Mouse (Mus musculus) stomach, embryonic 16.5 days (tissue): ENCODE measurements at regions not wholly inside any gene's neighbourhood (a gene's known extent, or its start where the extent isn't known, plus 50 kb on each side); places are given as distances from the start of the nearest gene placed in this dataset.
"Not testable (repeated sequence)": the region's sequence is repeated elsewhere in the genome, so short reads cannot be mapped to it uniquely, and the experiment has no call there.

ENCODE experiments used
- ATAC-seq: fragments of 200-750 bp; cut with Nextera tagmentation; 2 replicates; pipeline ENCODE4 v1.8.0; 2017; ENCODE audit warnings: moderate number of reproducible peaks, moderate TSS enrichment; ENCODE audit not compliant: insufficient read depth, low FRiP score
- H3K27ac ChIP-seq: fragments of 300-500 bp; sonication (generic); 2 replicates; pipeline ENCODE4 v1.5.1; 2014; ENCODE audit warnings: low read length
- H3K27me3 ChIP-seq: fragments of 300-500 bp; sonication (generic); 2 replicates; pipeline ENCODE4 v1.6.1; 2014; ENCODE audit warnings: low read length, control low read depth, mixed read lengths; ENCODE audit not compliant: control insufficient read depth, insufficient read depth
- H3K36me3 ChIP-seq: fragments of 300-500 bp; sonication (generic); 2 replicates; pipeline ENCODE4 v1.6.1; 2014; ENCODE audit warnings: low read length; ENCODE audit not compliant: control insufficient read depth, insufficient read depth
- H3K4me1 ChIP-seq: fragments of 300-500 bp; sonication (generic); 2 replicates; pipeline ENCODE4 v1.6.1; 2014; ENCODE audit warnings: low read length, control low read depth, mixed read lengths; ENCODE audit not compliant: control insufficient read depth, insufficient read depth
- H3K4me2 ChIP-seq: fragments of 300-500 bp; sonication (generic); 2 replicates; pipeline ENCODE4 v1.6.1; 2014; ENCODE audit warnings: low read depth, low read length, mixed read lengths
- H3K4me3 ChIP-seq: fragments of 300-500 bp; sonication (generic); replicated peaks from 2 replicates; pipeline ENCODE4 v1.5.1; 2014; ENCODE audit warnings: mild to moderate bottlenecking, low read length
- H3K9ac ChIP-seq: fragments of 300-500 bp; sonication (generic); 2 replicates; pipeline ENCODE4 v1.6.1; 2014; ENCODE audit warnings: low read length
- H3K9me3 ChIP-seq: fragments of 300-500 bp; sonication (generic); replicated peaks from 2 replicates; pipeline ENCODE4 v1.6.1; 2016; ENCODE audit warnings: low read length, control low read depth; ENCODE audit not compliant: control insufficient read depth
- WGBS: fragments of 180-500 bp; shearing (Covaris S2); extraction: QIAGEN DNeasy Blood & Tissue Kit; methylation state at CpG from one replicate; pipeline ENCODE4 v1.1.7; 2014; 5-methylcytosine and 5-hydroxymethylcytosine counted together

DNA sequence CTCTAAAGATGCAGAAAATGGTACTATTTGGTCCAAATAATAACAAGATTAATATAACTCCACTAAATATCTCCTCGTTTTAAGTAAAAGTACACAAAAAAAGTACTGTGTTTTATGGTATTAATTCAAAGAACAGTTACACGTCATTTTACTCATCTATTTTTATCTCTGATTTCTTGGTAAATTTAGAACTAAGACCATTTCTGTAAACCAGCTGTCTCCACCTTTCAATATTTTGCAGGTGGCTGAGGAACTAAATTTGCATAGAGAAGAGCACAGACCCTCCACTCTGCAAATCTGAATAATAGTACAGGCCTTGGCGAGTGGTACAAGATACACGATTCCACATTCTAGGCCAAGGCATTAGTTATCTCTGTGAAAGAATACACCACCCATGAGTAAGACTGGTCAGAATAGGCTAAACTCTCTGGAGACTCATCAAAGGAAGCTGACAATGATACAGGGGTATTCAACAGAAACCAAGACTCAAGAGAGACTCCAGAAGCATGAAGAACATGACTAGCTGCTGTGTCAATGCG lies 191.5 kb upstream of the Intu start:
- ATAC-seq = no peak
- Histone ChIP-seq H3K27ac (no peak overlapping the region), H3K4me1 (no peaks in the 10 kb centered on the region), H3K4me3 (no peak overlapping the region), H3K9ac (no peak overlapping the region), H3K27me3 (no peaks in the 10 kb centered on the region), H3K9me3 (no peaks in the 10 kb centered on the region), H3K4me2 (no peak overlapping the region), H3K36me3 (no peaks in the 10 kb centered on the region)
- WGBS = 83% methylated on average over 5 of the region's 5 CpGs

- Histone ChIP-seq H3K27ac (no peak overlapping the region), H3K4me3 (no peak overlapping the region), H3K27me3 (no peaks in the 10 kb centered on the region), H3K4me1 (no peaks in the 10 kb centered on the region), H3K36me3 (no peaks in the 10 kb centered on the region), H3K9me3 (no peaks in the 10 kb centered on the region), H3K9ac (no peak overlapping the region), H3K4me2 (no peak overlapping the region)
- ATAC-seq = no peak
- 66% methylated on average over 4 of the region's 4 CpGs for WGBS
Measured at GRCm38 (mm10) chr3:40355103-40355502, 176.0 kb upstream of the Intu start.

DNA sequence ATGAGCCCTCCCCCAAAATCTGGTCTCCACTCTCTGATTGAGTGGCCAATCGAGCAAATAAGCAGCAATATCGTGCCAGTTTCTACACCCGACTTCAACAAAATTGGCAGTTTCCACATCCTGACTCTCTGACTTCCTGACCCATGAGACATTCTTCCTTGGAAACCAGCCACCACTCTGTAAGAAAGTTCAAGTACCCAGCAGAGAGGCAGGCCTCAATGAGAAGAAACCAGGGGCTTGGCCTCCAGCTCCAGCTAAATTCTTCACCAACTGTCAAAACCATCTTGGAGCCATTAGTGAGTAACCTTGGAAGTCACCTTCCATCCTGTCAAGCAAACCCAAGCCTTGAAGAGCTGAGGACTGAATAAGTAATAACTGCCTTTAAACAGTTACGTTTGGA lies 162.7 kb upstream of the Intu start:
- Histone ChIP-seq H3K4me3 (no peak overlapping the region), H3K36me3 (no peaks in the 10 kb centered on the region), H3K27me3 (no peaks in the 10 kb centered on the region), H3K4me1 (no peaks in the 10 kb centered on the region), H3K27ac (no peak overlapping the region), H3K4me2 (no peak overlapping the region), H3K9ac (no peak overlapping the region), H3K9me3 (no peaks in the 10 kb centered on the region)
- ATAC-seq = no peak
- 75% methylated on average over 4 of the region's 4 CpGs for WGBS

GRCm38 (mm10) chr3:40371411-40371810 lies 159.7 kb upstream of the Intu start:
- 60% methylated on average over 7 of the region's 7 CpGs for WGBS

GRCm38 (mm10) chr3:40376220-40376619 lies 154.9 kb upstream of the Intu start:
- H3K4me1 ChIP-seq, ATAC-seq, H3K27me3 ChIP-seq, H3K36me3 ChIP-seq, H3K27ac ChIP-seq, H3K4me3 ChIP-seq, H3K9ac ChIP-seq, H3K9me3 ChIP-seq, H3K4me2 ChIP-seq: not testable (repeated sequence)

More at GRCm38 (mm10) chr3:40371411-40371810, 159.7 kb upstream of the Intu start:
- H3K27ac ChIP-seq = no peak overlapping the region
- no peaks in the 10 kb centered on the region for H3K9me3 ChIP-seq
- H3K36me3 ChIP-seq = no peaks in the 10 kb centered on the region
- no peak overlapping the region for H3K9ac ChIP-seq
- no peaks in the 10 kb centered on the region for H3K27me3 ChIP-seq
- no peak for ATAC-seq
- H3K4me3 ChIP-seq = no peak overlapping the region
- no peak overlapping the region for H3K4me2 ChIP-seq
- no peaks in the 10 kb centered on the region for H3K4me1 ChIP-seq

GRCm38 (mm10) chr3:40377416-40377815 lies 153.7 kb upstream of the Intu start:
- Histone ChIP-seq H3K4me3 (no peak overlapping the region), H3K4me2 (no peak overlapping the region), H3K36me3 (no peaks in the 10 kb centered on the region), H3K27ac (no peak overlapping the region), H3K9ac (no peak overlapping the region), H3K27me3 (no peaks in the 10 kb centered on the region), H3K4me1 (no peaks in the 10 kb centered on the region), H3K9me3 (no peaks in the 10 kb centered on the region)
- WGBS = 78% methylated on average over 7 of the region's 7 CpGs
- no peak for ATAC-seq

GRCm38 (mm10) chr3:40379063-40379462 lies 152.0 kb upstream of the Intu start:
- H3K36me3 ChIP-seq = no peaks in the 10 kb centered on the region
- WGBS = 93% methylated on average over 2 of the region's 2 CpGs
- no peak overlapping the region for H3K9ac ChIP-seq
- no peak overlapping the region for H3K27ac ChIP-seq
- no peaks in the 10 kb centered on the region for H3K4me1 ChIP-seq
- H3K4me3 ChIP-seq = no peak overlapping the region
- H3K9me3 ChIP-seq = no peaks in the 10 kb centered on the region
- H3K4me2 ChIP-seq = no peak overlapping the region
- no peak for ATAC-seq
- H3K27me3 ChIP-seq = no peaks in the 10 kb centered on the region

- H3K4me3 ChIP-seq = no peak overlapping the region
- WGBS = 46% methylated on average over 6 of the region's 6 CpGs
- H3K4me2 ChIP-seq = no peak overlapping the region
- H3K9ac ChIP-seq = no peak overlapping the region
- H3K27ac ChIP-seq = no peak overlapping the region
- H3K27me3 ChIP-seq = no peaks in the 10 kb centered on the region
- H3K4me1 ChIP-seq = no peaks in the 10 kb centered on the region
- ATAC-seq = no peak
- no peaks in the 10 kb centered on the region for H3K36me3 ChIP-seq
- no peaks in the 10 kb centered on the region for H3K9me3 ChIP-seq
Measured at GRCm38 (mm10) chr3:40391631-40392030, 139.5 kb upstream of the Intu start.

- H3K4me2 ChIP-seq = no peak overlapping the region
- no peaks in the 10 kb centered on the region for H3K4me1 ChIP-seq
- H3K36me3 ChIP-seq = no peaks in the 10 kb centered on the region
- no peak for ATAC-seq
- 35% methylated on average over 12 of the region's 12 CpGs for WGBS
- no peak overlapping the region for H3K4me3 ChIP-seq
- no peak overlapping the region for H3K27ac ChIP-seq
- H3K27me3 ChIP-seq = no peaks in the 10 kb centered on the region
- no peaks in the 10 kb centered on the region for H3K9me3 ChIP-seq
- H3K9ac ChIP-seq = no peak overlapping the region
Measured at GRCm38 (mm10) chr3:40398184-40398583, 132.9 kb upstream of the Intu start.

GRCm38 (mm10) chr3:40403402-40403801 lies 127.7 kb upstream of the Intu start:
- 80% methylated on average over 4 of the region's 4 CpGs for WGBS
- no peaks in the 10 kb centered on the region for H3K9me3 ChIP-seq
- H3K9ac ChIP-seq = no peak overlapping the region
- no peak overlapping the region for H3K4me2 ChIP-seq
- ATAC-seq = no peak
- no peak overlapping the region for H3K4me3 ChIP-seq
- H3K4me1 ChIP-seq = no peaks in the 10 kb centered on the region
- no peaks in the 10 kb centered on the region for H3K27me3 ChIP-seq
- H3K27ac ChIP-seq = no peak overlapping the region
- H3K36me3 ChIP-seq = no peaks in the 10 kb centered on the region
